Mouse (Mus musculus) heart, postnatal 0 days (tissue): Measurements from ENCODE around the gene Rora. TPM values are rescaled to one million over a fixed set of nuclear protein-coding genes. Genes with fewer than 3 reads are reported as not detected.

Experiments
- ATAC-seq: fragments of 200-750 bp; cut with Nextera tagmentation; 2 replicates; pipeline ENCODE4 v1.8.0; 2017; ENCODE audit warnings: low read depth, moderate number of reproducible peaks, moderate library complexity; ENCODE audit not compliant: insufficient read depth
- DNase-seq: peaks from one replicate; pipeline ENCODE4 v3.0.0-alpha.2; 2016; ENCODE audit warnings: low spot score
- H3K27ac ChIP-seq: fragments of 300-500 bp; sonication (generic); 2 replicates; pipeline ENCODE4 v1.5.1; 2014; ENCODE audit warnings: low read depth, mild to moderate bottlenecking
- H3K27me3 ChIP-seq: fragments of 300-500 bp; sonication (generic); 2 replicates; pipeline ENCODE4 v1.6.1; 2014; ENCODE audit warnings: low read length, mixed read lengths; ENCODE audit not compliant: control insufficient read depth, insufficient read depth
- H3K36me3 ChIP-seq: fragments of 300-500 bp; sonication (generic); replicated peaks from 2 replicates; pipeline ENCODE4 v1.6.1; 2014; ENCODE audit warnings: low read length, mixed read lengths; ENCODE audit not compliant: control insufficient read depth, insufficient read depth
- H3K4me1 ChIP-seq: fragments of 300-500 bp; sonication (generic); 2 replicates; pipeline ENCODE4 v1.6.1; 2014; ENCODE audit warnings: antibody characterized with exemption; ENCODE audit not compliant: control insufficient read depth, insufficient read depth
- H3K4me2 ChIP-seq: fragments of 300-500 bp; sonication (generic); 2 replicates; pipeline ENCODE4 v1.6.1; 2014; ENCODE audit warnings: low read depth, mild to moderate bottlenecking, low read length, moderate library complexity
- H3K4me3 ChIP-seq: fragments of 300-500 bp; sonication (generic); 2 replicates; pipeline ENCODE4 v1.5.1; 2014; ENCODE audit warnings: low read depth, low read length
- H3K9ac ChIP-seq: fragments of 300-500 bp; sonication (generic); replicated peaks from 2 replicates; pipeline ENCODE4 v1.6.1; 2014; ENCODE audit warnings: low read depth, low read length, mixed read lengths
- H3K9me3 ChIP-seq: fragments of 300-500 bp; sonication (generic); replicated peaks from 2 replicates; pipeline ENCODE4 v1.6.1; 2016; ENCODE audit warnings: low read length; ENCODE audit not compliant: control insufficient read depth
- CTCF ChIP-seq: IDR thresholded peaks from 2 replicates; pipeline ENCODE4 v1.5.1; 2016; ENCODE audit warnings: antibody characterized with exemption, control low read depth, low read depth
- EP300 ChIP-seq: IDR thresholded peaks from 2 replicates; pipeline ENCODE4 v1.6.1; 2016; ENCODE audit warnings: antibody characterized with exemption, low read depth
- WGBS: fragments of 180-500 bp; shearing (Covaris S2); extraction: QIAGEN DNeasy Blood & Tissue Kit; methylation state at CpG from one replicate; pipeline ENCODE4 v1.1.7; 2014; 5-methylcytosine and 5-hydroxymethylcytosine counted together
- polyA plus RNA-seq: library from polyadenylated mRNA; unstranded; fragments of >200 nt; fragmentation: Nextera tagmentation; extraction: Ambion mirVana; gene quantifications from 2 replicates; pipeline ENCODE4 v1.2.1, GENCODE M21; 2015
- total RNA-seq: library from RNA; depleted of rRNA; stranded (reverse); fragments of >200 nt; gene quantifications from 2 replicates; pipeline ENCODE4 v1.2.3, GENCODE M21; 2014; ENCODE audit warnings: low replicate concordance

Gene Rora
- total and polyA plus RNA-seq, 2 experiments from 2014 or later, result 7.9 to 9.8 TPM

- no peaks in the 10 kb centered on the region for H3K36me3 ChIP-seq
- no peak overlapping the region for H3K4me2 ChIP-seq
- ATAC-seq (no peak), DNase-seq (no peak)
- TF ChIP-seq EP300, result no peak
- no peak for TF ChIP-seq CTCF
- no peak overlapping the region for H3K9ac ChIP-seq
- H3K27ac ChIP-seq, result no peak overlapping the region
- no peaks in the 10 kb centered on the region for H3K27me3 ChIP-seq
- no peak overlapping the region for H3K4me3 ChIP-seq
- peaks cover 11% of the 10 kb centered on the region for H3K4me1 ChIP-seq
- H3K9me3 ChIP-seq, result no peaks in the 10 kb centered on the region
- 21% methylated on average over 4 of the region's 4 CpGs for WGBS
Measured at GRCm38 (mm10) chr9:68852201-68852600, 198.6 kb downstream of the Rora start.

- Histone ChIP-seq H3K27ac (no peak overlapping the region), H3K9me3 (no peaks in the 10 kb centered on the region)
- no peak for ATAC-seq
Measured at GRCm38 (mm10) chr9:68852934-68853333, 199.3 kb downstream of the Rora start.

GRCm38 (mm10) chr9:68859500-68859899, 205.9 kb downstream of the Rora start:
- DNase-seq (no peak), ATAC-seq (no peak)
- H3K27ac ChIP-seq, result no peak overlapping the region
- 88% methylated on average over 2 of the region's 2 CpGs for WGBS
- H3K9ac ChIP-seq, result no peak overlapping the region
- H3K36me3 ChIP-seq, result no peaks in the 10 kb centered on the region
- H3K4me1 ChIP-seq, result no peaks in the 10 kb centered on the region
- no peak for TF ChIP-seq CTCF
- no peak overlapping the region for H3K4me2 ChIP-seq
- peaks cover 6% of the 10 kb centered on the region; the same call in 1 of the 2 replicates for H3K9me3 ChIP-seq
- no peaks in the 10 kb centered on the region for H3K27me3 ChIP-seq
- no peak overlapping the region for H3K4me3 ChIP-seq

More at GRCm38 (mm10) chr9:68852934-68853333, 199.3 kb downstream of the Rora start:
- H3K27me3 ChIP-seq, result no peaks in the 10 kb centered on the region
- DNase-seq, result no peak
- no peak overlapping the region for H3K4me2 ChIP-seq
- TF ChIP-seq EP300 (no peak), CTCF (no peak)
- no peak overlapping the region for H3K9ac ChIP-seq
- peaks cover 11% of the 10 kb centered on the region for H3K4me1 ChIP-seq
- no peaks in the 10 kb centered on the region for H3K36me3 ChIP-seq
- no peak overlapping the region for H3K4me3 ChIP-seq
- 78% methylated on average over 2 of the region's 2 CpGs for WGBS

GRCm38 (mm10) chr9:68866317-68866716, 212.7 kb downstream of the Rora start:
- H3K27me3 ChIP-seq, result no peaks in the 10 kb centered on the region

GRCm38 (mm10) chr9:68873838-68874237, 220.3 kb downstream of the Rora start:
- Histone ChIP-seq H3K27me3 (no peaks in the 10 kb centered on the region), H3K27ac (no peak overlapping the region), H3K36me3 (no peaks in the 10 kb centered on the region), H3K9ac (no peak overlapping the region), H3K4me3 (no peak overlapping the region), H3K4me2 (no peak overlapping the region), H3K4me1 (no peaks in the 10 kb centered on the region), H3K9me3 (no peaks in the 10 kb centered on the region)
- no peak for TF ChIP-seq EP300
- TF ChIP-seq CTCF, result no peak
- DNase-seq, result no peak
- 80% methylated on average over 4 of the region's 4 CpGs for WGBS
- ATAC-seq, result no peak

More at GRCm38 (mm10) chr9:68866317-68866716, 212.7 kb downstream of the Rora start:
- H3K9ac ChIP-seq, result no peak overlapping the region
- H3K4me2 ChIP-seq, result no peak overlapping the region
- ATAC-seq, result no peak
- no peak overlapping the region for H3K4me3 ChIP-seq
- H3K36me3 ChIP-seq, result no peaks in the 10 kb centered on the region
- DNase-seq, result no peak
- TF ChIP-seq EP300 (no peak), CTCF (no peak)
- peaks cover 6% of the 10 kb centered on the region; the same call in 1 of the 2 replicates for H3K9me3 ChIP-seq
- WGBS, result 73% methylated on average over 4 of the region's 4 CpGs
- H3K4me1 ChIP-seq, result no peaks in the 10 kb centered on the region
- H3K27ac ChIP-seq, result no peak overlapping the region

GRCm38 (mm10) chr9:68874544-68874943, 221.0 kb downstream of the Rora start:
- Histone ChIP-seq H3K27ac (no peak overlapping the region), H3K4me3 (no peak overlapping the region), H3K9ac (no peak overlapping the region), H3K9me3 (no peaks in the 10 kb centered on the region), H3K27me3 (no peaks in the 10 kb centered on the region), H3K4me1 (no peaks in the 10 kb centered on the region), H3K4me2 (no peak overlapping the region), H3K36me3 (no peaks in the 10 kb centered on the region)
- DNase-seq, result no peak
- ATAC-seq, result no peak
- WGBS, result 95% methylated on average over 2 of the region's 2 CpGs
- no peak for TF ChIP-seq EP300
- no peak for TF ChIP-seq CTCF
